Mouse (Mus musculus): ENCODE measurements around the gene Hmcn2. TPM values are rescaled to one million over a fixed set of nuclear protein-coding genes. Genes with fewer than 3 reads are reported as not detected.

Gene Hmcn2
- total and polyA plus RNA-seq, 2 experiments from 2014 or later: 0.24 to 0.33 TPM

DNA sequence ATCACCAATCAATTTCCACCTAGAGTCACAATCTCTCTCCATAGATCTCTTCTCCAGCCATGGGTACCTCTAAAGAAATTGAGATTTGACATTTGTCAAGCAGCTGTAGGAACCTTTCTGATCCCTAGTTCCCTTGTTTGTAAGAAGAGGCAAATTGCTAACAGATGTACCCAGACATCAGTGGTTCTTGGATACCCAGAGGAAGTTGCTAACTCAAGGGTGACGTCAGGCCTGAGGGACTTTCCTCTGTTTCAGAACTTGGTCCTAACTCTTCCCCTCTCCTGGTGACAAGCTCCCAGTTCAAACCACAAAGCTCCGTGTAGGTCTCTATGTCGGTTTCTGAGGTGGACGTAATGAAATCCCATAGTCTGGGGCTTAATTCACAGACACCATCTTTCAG lies 131.8 kb downstream of the Hmcn2 start:
- no peak overlapping the region for H3K4me3 ChIP-seq (ENCODE audit: low read depth, low read length)
- no peaks in the 10 kb centered on the region for H3K9me3 ChIP-seq (ENCODE audit: low read length)
- no peak for DNase-seq
- no peak overlapping the region for H3K27ac ChIP-seq (ENCODE audit: low read depth, low read length)
- 76% methylated on average over 4 of the region's 4 CpGs for WGBS
- no peak for TF ChIP-seq CTCF (IDR thresholded peaks at IDR 0.05; ENCODE audit: low read depth)
- no peak overlapping the region for H3K4me2 ChIP-seq (ENCODE audit: low read depth)
- H3K27me3 ChIP-seq (ENCODE audit: insufficient read depth, low read length): no peaks in the 10 kb centered on the region
- H3K36me3 ChIP-seq (ENCODE audit: insufficient read depth): no peaks in the 10 kb centered on the region
- no peak overlapping the region for H3K9ac ChIP-seq
- ATAC-seq: no peak
- H3K4me1 ChIP-seq (ENCODE audit: insufficient read depth): no peaks in the 10 kb centered on the region

DNA sequence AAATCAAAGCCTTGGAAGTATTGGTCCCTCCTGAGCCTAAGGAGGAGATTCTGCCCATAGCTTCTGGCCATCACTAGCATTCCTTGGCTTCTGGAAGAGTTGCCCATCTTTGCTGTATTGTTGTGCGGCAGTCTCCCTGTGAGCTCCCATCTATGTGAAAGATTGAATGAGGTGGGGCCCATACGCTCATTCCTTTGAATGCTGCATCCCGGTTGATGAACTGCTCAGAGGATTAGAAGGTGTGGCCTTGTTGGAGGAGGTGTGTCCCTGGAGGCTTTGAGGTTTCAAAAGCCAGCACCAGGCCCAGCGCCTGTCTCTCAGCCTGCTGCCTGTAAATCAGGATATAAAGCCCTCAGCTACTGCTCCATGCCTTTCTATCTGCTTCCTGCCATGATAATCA lies 132.2 kb downstream of the Hmcn2 start:
- H3K4me2 ChIP-seq (ENCODE audit: low read depth): no peak overlapping the region
- no peak for TF ChIP-seq CTCF (IDR thresholded peaks at IDR 0.05; ENCODE audit: low read depth)

DNA sequence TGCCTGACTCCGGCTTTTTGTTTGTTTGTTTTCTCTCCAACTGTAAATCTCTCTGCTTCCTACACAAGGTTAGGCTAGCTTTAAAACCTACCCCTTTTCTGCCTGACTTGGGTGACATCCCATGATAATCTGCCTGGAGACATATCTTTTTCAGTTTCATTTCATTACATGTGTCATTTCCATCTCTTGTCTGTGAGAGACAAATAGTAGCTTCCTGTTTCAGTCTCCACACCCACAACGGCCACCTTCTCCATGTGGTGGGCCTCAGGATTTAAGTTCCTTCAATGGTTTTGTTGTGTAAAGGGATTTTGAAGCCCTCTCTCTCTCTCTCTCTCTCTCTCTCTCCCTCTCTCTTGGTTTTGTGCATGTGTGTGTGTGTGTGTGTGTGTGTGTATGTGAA lies 133.3 kb downstream of the Hmcn2 start:
- TF ChIP-seq CTCF (IDR thresholded peaks at IDR 0.05; ENCODE audit: low read depth): no peak
- H3K27ac ChIP-seq (ENCODE audit: low read depth, low read length): no peak overlapping the region
- no peaks in the 10 kb centered on the region for H3K4me1 ChIP-seq (ENCODE audit: insufficient read depth)
- DNase-seq (no peak), ATAC-seq (no peak)
- H3K9ac ChIP-seq: no peak overlapping the region
- no peaks in the 10 kb centered on the region for H3K36me3 ChIP-seq (ENCODE audit: insufficient read depth)
- H3K4me2 ChIP-seq (ENCODE audit: low read depth): no peak overlapping the region
- H3K27me3 ChIP-seq (ENCODE audit: insufficient read depth, low read length): no peaks in the 10 kb centered on the region
- no peaks in the 10 kb centered on the region for H3K9me3 ChIP-seq (ENCODE audit: low read length)
- H3K4me3 ChIP-seq (ENCODE audit: low read depth, low read length): no peak overlapping the region
- 88% methylated on average over 2 of the region's 2 CpGs for WGBS

More for the DNA sequence above, 132.2 kb downstream of the Hmcn2 start:
- no peaks in the 10 kb centered on the region for H3K36me3 ChIP-seq (ENCODE audit: insufficient read depth)
- H3K9me3 ChIP-seq (ENCODE audit: low read length): no peaks in the 10 kb centered on the region
- 39% methylated on average over 4 of the region's 4 CpGs for WGBS
- no peak overlapping the region for H3K4me3 ChIP-seq (ENCODE audit: low read depth, low read length)
- no peaks in the 10 kb centered on the region for H3K27me3 ChIP-seq (ENCODE audit: insufficient read depth, low read length)
- no peak overlapping the region for H3K27ac ChIP-seq (ENCODE audit: low read depth, low read length)
- no peak overlapping the region for H3K9ac ChIP-seq
- DNase-seq: no peak
- no peaks in the 10 kb centered on the region for H3K4me1 ChIP-seq (ENCODE audit: insufficient read depth)
- ATAC-seq: no peak

DNA sequence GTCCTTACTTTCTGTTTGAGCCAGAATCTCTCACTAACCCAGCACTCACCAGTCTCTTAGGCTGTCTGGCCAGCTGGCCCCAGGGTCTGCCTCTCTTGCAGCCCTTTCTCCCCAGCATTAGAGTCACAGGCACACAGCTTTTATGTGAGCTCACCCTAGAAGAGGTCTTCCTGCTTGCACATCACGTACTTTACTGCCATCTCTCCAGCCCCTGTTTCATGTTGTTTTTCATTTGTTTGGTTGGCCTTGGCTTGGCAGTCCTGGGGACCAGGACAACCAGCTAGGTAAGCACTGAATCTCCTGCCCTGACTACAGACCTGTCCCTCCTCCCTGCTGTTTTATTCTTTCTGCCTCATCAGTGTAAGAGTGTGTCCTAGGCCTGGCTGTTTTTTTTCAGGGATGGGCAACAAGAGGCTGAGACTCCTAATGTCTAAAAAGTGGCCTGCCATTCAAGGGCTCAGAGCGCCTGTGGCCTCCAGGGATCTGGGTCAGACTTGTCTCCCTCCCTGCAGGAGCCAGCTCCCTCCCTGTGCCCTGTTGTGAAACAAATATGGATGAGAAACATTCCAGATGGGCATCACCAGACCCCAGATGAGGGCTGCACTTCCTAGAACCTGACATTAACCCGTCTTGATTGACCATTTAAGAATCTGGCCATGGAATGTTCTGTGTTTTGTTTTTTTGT lies 134.7 kb downstream of the Hmcn2 start:
- no peak overlapping the region for H3K4me3 ChIP-seq (ENCODE audit: low read depth, low read length)
- no peaks in the 10 kb centered on the region for H3K9me3 ChIP-seq (ENCODE audit: low read length)
- no peak for TF ChIP-seq CTCF (IDR thresholded peaks at IDR 0.05; ENCODE audit: low read depth)
- H3K27ac ChIP-seq (ENCODE audit: low read depth, low read length): peak overlapping the region; percentile 50; the same call in 1 of the 2 replicates
- DNase-seq (peak; percentile 12), ATAC-seq (peak; percentile 49; the same call in 1 of the 2 replicates)
- no peak overlapping the region for H3K4me2 ChIP-seq (ENCODE audit: low read depth)
- WGBS: 24% methylated on average over 3 of the region's 3 CpGs
- no peaks in the 10 kb centered on the region for H3K4me1 ChIP-seq (ENCODE audit: insufficient read depth)
- H3K9ac ChIP-seq: no peak overlapping the region
- H3K36me3 ChIP-seq (ENCODE audit: insufficient read depth): no peaks in the 10 kb centered on the region
- H3K27me3 ChIP-seq (ENCODE audit: insufficient read depth, low read length): no peaks in the 10 kb centered on the region

DNA sequence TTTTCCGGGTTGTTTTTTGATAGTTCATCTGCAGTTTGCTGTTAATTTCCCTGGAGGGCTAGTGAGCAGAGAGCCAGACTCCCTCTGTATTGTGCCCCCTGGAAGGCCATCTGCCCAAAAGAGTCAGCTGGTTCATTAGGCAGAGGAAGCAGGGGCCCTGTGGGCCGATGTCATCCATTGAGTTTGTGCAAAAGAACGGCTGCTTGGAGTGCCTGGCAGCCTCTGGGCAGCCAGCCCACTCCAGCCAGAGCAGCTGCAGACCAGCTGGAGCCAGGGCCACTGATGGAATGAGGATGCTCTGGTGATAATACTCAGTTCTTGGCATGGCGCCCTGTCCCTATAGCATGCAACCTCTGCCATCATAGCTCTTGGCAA lies 135.2 kb downstream of the Hmcn2 start:
- Histone ChIP-seq H3K27me3 (ENCODE audit: insufficient read depth, low read length) (no peaks in the 10 kb centered on the region), H3K4me1 (ENCODE audit: insufficient read depth) (no peaks in the 10 kb centered on the region), H3K4me3 (ENCODE audit: low read depth, low read length) (no peak overlapping the region), H3K4me2 (ENCODE audit: low read depth) (no peak overlapping the region), H3K36me3 (ENCODE audit: insufficient read depth) (no peaks in the 10 kb centered on the region), H3K9ac (no peak overlapping the region), H3K27ac (ENCODE audit: low read depth, low read length) (no peak overlapping the region), H3K9me3 (ENCODE audit: low read length) (no peaks in the 10 kb centered on the region)
- 16% methylated on average over 4 of the region's 4 CpGs for WGBS
- no peak for TF ChIP-seq CTCF (IDR thresholded peaks at IDR 0.05; ENCODE audit: low read depth)
- ATAC-seq (peak; percentile 93), DNase-seq (peak; percentile 78)

DNA sequence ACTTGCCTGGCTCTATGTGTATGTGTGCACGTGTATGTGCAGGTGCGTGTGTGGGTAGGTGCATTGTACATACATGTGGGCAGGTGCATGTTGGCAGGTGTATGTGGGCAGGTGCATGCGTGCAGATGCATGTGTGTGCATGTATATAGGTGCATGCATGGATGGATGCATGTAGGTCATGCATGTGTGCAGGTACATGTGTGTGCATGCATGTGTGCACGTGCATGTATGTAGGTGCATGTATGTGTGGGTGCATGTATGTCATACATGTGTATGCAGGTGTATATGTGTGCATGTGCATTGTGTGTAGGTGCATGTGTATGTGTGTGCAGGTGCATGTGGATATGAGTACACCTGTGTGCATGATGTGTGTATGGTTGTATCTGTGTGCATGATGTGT lies 135.7 kb downstream of the Hmcn2 start:
- no peaks in the 10 kb centered on the region for H3K27me3 ChIP-seq (ENCODE audit: insufficient read depth, low read length)
- no peak overlapping the region for H3K4me2 ChIP-seq (ENCODE audit: low read depth)
- H3K9me3 ChIP-seq (ENCODE audit: low read length): no peaks in the 10 kb centered on the region
- no peak overlapping the region for H3K9ac ChIP-seq
- H3K36me3 ChIP-seq (ENCODE audit: insufficient read depth): no peaks in the 10 kb centered on the region
- 0 out of 2 replicates have a peak, but pooled peaks have one; percentile 16 for ATAC-seq
- TF ChIP-seq CTCF (IDR thresholded peaks at IDR 0.05; ENCODE audit: low read depth): no peak
- H3K4me3 ChIP-seq (ENCODE audit: low read depth, low read length): no peak overlapping the region
- no peak overlapping the region for H3K27ac ChIP-seq (ENCODE audit: low read depth, low read length)
- H3K4me1 ChIP-seq (ENCODE audit: insufficient read depth): no peaks in the 10 kb centered on the region
- WGBS: 87% methylated on average over 4 of the region's 4 CpGs
- no peak for DNase-seq

DNA sequence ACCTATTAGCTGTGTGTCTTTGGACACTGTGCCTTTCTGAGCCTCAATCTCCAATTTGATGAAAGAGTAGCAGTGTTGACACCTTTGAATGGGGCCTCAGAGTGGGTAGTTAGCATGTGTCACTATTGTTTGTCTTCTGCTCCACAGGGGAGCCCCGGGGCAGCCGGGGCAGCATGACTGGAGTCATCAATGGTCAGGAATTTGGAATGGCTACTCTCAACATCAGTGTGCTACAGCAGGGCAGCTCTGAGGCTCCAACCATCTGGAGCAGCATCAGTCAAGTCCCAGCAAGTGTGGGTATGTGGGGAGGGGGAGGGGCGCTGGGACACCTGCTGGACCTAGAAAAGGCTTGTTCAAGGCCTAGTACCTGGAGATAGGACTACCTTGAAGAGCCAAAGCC lies 136.4 kb downstream of the Hmcn2 start:
- H3K4me1 ChIP-seq (ENCODE audit: insufficient read depth): no peaks in the 10 kb centered on the region
- no peaks in the 10 kb centered on the region for H3K27me3 ChIP-seq (ENCODE audit: insufficient read depth, low read length)
- no peak overlapping the region for H3K4me3 ChIP-seq (ENCODE audit: low read depth, low read length)
- H3K4me2 ChIP-seq (ENCODE audit: low read depth): no peak overlapping the region
- TF ChIP-seq CTCF (IDR thresholded peaks at IDR 0.05; ENCODE audit: low read depth): no peak
- H3K9me3 ChIP-seq (ENCODE audit: low read length): no peaks in the 10 kb centered on the region
- ATAC-seq: no peak
- 31% methylated on average over 3 of the region's 3 CpGs for WGBS
- no peak overlapping the region for H3K27ac ChIP-seq (ENCODE audit: low read depth, low read length)
- H3K36me3 ChIP-seq (ENCODE audit: insufficient read depth): no peaks in the 10 kb centered on the region
- no peak for DNase-seq
- no peak overlapping the region for H3K9ac ChIP-seq

All from forebrain, postnatal 0 days (tissue).